Mouse (Mus musculus) hindbrain, embryonic 15.5 days (tissue): ENCODE results near the gene Pacrg. TPM values are rescaled to one million over a fixed set of nuclear protein-coding genes. Genes with fewer than 3 reads are reported as not detected.

Source experiments
- ATAC-seq: fragments of 200-750 bp; cut with Nextera tagmentation; 2 replicates; pipeline ENCODE4 v1.8.0; 2017; ENCODE audit warnings: low read depth, moderate number of reproducible peaks, moderate TSS enrichment; ENCODE audit not compliant: low FRiP score
- H3K27ac ChIP-seq: fragments of 300-500 bp; sonication (generic); replicated peaks from 2 replicates; pipeline ENCODE4 v1.5.1; 2015; ENCODE audit warnings: mild to moderate bottlenecking, inconsistent platforms
- H3K27me3 ChIP-seq: fragments of 300-500 bp; sonication (generic); 2 replicates; pipeline ENCODE4 v1.6.1; 2015; ENCODE audit warnings: control low read depth, inconsistent platforms
- H3K36me3 ChIP-seq: fragments of 300-500 bp; sonication (generic); 2 replicates; pipeline ENCODE4 v1.6.1; 2015; ENCODE audit warnings: control low read depth, inconsistent platforms
- H3K4me1 ChIP-seq: fragments of 300-500 bp; sonication (generic); replicated peaks from 2 replicates; pipeline ENCODE4 v1.6.1; 2015; ENCODE audit warnings: control low read depth, inconsistent platforms
- H3K4me2 ChIP-seq: fragments of 300-500 bp; sonication (generic); 2 replicates; pipeline ENCODE4 v1.6.1; 2015; ENCODE audit warnings: moderate library complexity, mild to moderate bottlenecking, inconsistent platforms
- H3K4me3 ChIP-seq: fragments of 300-500 bp; sonication (generic); 2 replicates; pipeline ENCODE4 v1.5.1; 2015; ENCODE audit warnings: mild to moderate bottlenecking, inconsistent platforms
- H3K9ac ChIP-seq: fragments of 300-500 bp; sonication (generic); 2 replicates; pipeline ENCODE4 v1.6.1; 2015; ENCODE audit warnings: inconsistent platforms
- H3K9me3 ChIP-seq: fragments of 300-500 bp; sonication (generic); 2 replicates; pipeline ENCODE4 v1.6.1; 2016; ENCODE audit warnings: control low read depth, inconsistent platforms
- WGBS: fragments of 180-500 bp; shearing (Covaris S2); methylation state at CpG from one replicate; pipeline ENCODE4 v1.1.7; 2015; 5-methylcytosine and 5-hydroxymethylcytosine counted together
- polyA plus RNA-seq: library from polyadenylated mRNA; unstranded; fragments of >200 nt; fragmentation: Nextera tagmentation; extraction: Ambion mirVana; gene quantifications from 2 replicates; pipeline ENCODE4 v1.2.1, GENCODE M21; 2015

Pacrg gene
- polyA plus RNA-seq, 1 experiment from 2014 or later, result 17.9 TPM

DNA sequence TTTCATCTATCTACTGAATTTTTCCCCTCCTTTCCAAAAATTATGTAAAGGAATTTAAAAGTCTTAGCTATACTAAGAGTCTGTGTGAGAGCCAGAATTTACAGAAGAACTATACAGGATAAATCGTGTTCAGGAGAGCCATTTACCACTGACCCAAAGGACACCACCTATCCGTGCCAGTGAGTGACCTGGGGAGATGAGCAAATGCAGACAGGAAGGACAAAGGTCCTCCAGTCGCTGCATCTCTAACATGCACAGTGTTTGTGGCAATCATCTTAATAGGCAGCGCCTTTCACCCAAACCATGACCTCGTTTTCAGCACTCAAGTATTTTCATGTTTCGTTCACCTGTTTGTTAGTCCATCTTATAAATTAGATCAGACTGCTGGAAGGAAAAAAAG is 105.4 kb downstream of the Pacrg start:
- Histone ChIP-seq H3K4me1 (0 out of 2 replicates have a peak, but pooled peaks cover 6% of the 10 kb centered on the region), H3K4me3 (no peak overlapping the region), H3K9ac (no peak overlapping the region), H3K27me3 (no peaks in the 10 kb centered on the region), H3K27ac (peak overlapping the region; percentile 34; the same call in 1 of the 2 replicates), H3K9me3 (no peaks in the 10 kb centered on the region), H3K36me3 (no peaks in the 10 kb centered on the region), H3K4me2 (no peak overlapping the region)
- 76% methylated on average over 6 of the region's 6 CpGs for WGBS
- ATAC-seq, result no peak

- Histone ChIP-seq H3K4me2 (no peak overlapping the region), H3K27me3 (no peaks in the 10 kb centered on the region), H3K9me3 (no peaks in the 10 kb centered on the region), H3K36me3 (no peaks in the 10 kb centered on the region), H3K27ac (no peak overlapping the region), H3K4me1 (0 out of 2 replicates have a peak, but pooled peaks cover 6% of the 10 kb centered on the region), H3K4me3 (no peak overlapping the region), H3K9ac (no peak overlapping the region)
- ATAC-seq, result no peak
- 22% methylated on average over 4 of the region's 4 CpGs for WGBS
These were observed 107.6 kb downstream of the Pacrg start for GRCm38 (mm10) chr17:10732303-10733048.

- Histone ChIP-seq H3K9ac (no peak overlapping the region), H3K36me3 (no peaks in the 10 kb centered on the region), H3K9me3 (no peaks in the 10 kb centered on the region), H3K27ac (no peak overlapping the region), H3K27me3 (no peaks in the 10 kb centered on the region), H3K4me1 (no peaks in the 10 kb centered on the region), H3K4me2 (no peak overlapping the region), H3K4me3 (no peak overlapping the region)
- 89% methylated on average over 3 of the region's 3 CpGs for WGBS
- no peak for ATAC-seq
These were observed 115.3 kb downstream of the Pacrg start for GRCm38 (mm10) chr17:10724853-10725252.

DNA sequence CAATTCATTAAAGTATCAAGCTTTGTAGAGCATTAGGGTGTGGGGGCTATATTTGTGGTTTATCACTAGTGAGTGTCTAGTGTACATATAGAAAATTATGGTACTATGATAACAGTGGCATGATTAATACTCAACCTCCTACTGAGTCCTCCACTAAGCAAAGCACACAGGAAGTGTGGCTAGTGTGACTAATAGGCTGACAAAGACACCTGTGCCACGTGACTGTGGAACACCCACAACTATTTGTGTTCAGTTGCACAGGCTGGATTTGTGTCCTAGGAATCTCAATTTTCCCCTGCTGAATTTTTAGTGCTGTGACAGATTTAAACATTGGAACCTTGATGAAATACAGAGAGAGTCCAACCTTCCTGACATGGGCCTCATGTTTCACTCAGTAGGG is 118.5 kb downstream of the Pacrg start:
- 66% methylated on average over 1 of the region's 1 CpGs for WGBS
- H3K9ac ChIP-seq, result no peak overlapping the region
- no peak overlapping the region for H3K4me2 ChIP-seq
- ATAC-seq, result no peak
- H3K9me3 ChIP-seq, result no peaks in the 10 kb centered on the region
- H3K4me1 ChIP-seq, result peaks cover 6% of the 10 kb centered on the region; the same call in 1 of the 2 replicates
- H3K27me3 ChIP-seq, result no peaks in the 10 kb centered on the region
- H3K27ac ChIP-seq, result no peak overlapping the region
- H3K36me3 ChIP-seq, result no peaks in the 10 kb centered on the region
- no peak overlapping the region for H3K4me3 ChIP-seq

GRCm38 (mm10) chr17:10717148-10717547 is 123.0 kb downstream of the Pacrg start:
- Histone ChIP-seq H3K9ac (no peak overlapping the region), H3K9me3 (no peaks in the 10 kb centered on the region), H3K4me1 (peaks cover 6% of the 10 kb centered on the region; the same call in 1 of the 2 replicates), H3K27me3 (no peaks in the 10 kb centered on the region), H3K4me2 (no peak overlapping the region), H3K4me3 (no peak overlapping the region), H3K27ac (no peak overlapping the region), H3K36me3 (no peaks in the 10 kb centered on the region)
- WGBS, result 96% methylated on average over 1 of the region's 1 CpGs
- no peak for ATAC-seq

DNA sequence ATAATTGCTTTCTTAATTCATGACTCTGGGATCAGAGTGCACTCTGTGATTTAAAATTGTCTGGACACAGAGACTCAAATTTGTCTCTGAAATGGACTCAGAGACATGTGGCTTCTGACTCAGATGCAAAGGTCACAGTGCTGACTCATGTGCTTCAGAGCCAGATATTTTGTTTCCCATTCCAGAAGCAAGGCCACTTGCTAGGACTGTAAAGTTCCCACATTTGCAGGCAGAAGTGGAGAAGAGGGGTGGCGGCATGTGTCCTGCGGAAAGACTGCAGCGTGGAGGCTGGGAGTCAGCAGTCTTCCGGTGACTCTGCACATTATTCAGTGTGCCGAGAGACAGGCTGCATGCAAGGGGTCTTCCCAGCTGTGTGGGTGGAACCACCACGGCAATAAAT is 137.3 kb downstream of the Pacrg start:
- Histone ChIP-seq H3K4me2 (no peak overlapping the region), H3K27me3 (no peaks in the 10 kb centered on the region), H3K9ac (no peak overlapping the region), H3K36me3 (no peaks in the 10 kb centered on the region), H3K9me3 (no peaks in the 10 kb centered on the region), H3K27ac (no peak overlapping the region), H3K4me3 (no peak overlapping the region), H3K4me1 (peaks cover 3% of the 10 kb centered on the region; the same call in 1 of the 2 replicates)
- 51% methylated on average over 6 of the region's 6 CpGs for WGBS
- no peak for ATAC-seq

GRCm38 (mm10) chr17:10698041-10698440 is 142.1 kb downstream of the Pacrg start:
- Histone ChIP-seq H3K9me3 (no peaks in the 10 kb centered on the region), H3K27me3 (no peaks in the 10 kb centered on the region), H3K4me3 (no peak overlapping the region), H3K27ac (no peak overlapping the region), H3K36me3 (no peaks in the 10 kb centered on the region), H3K4me2 (no peak overlapping the region), H3K4me1 (peaks cover 3% of the 10 kb centered on the region; the same call in 1 of the 2 replicates), H3K9ac (no peak overlapping the region)
- no peak for ATAC-seq
- 44% methylated on average over 8 of the region's 8 CpGs for WGBS

DNA sequence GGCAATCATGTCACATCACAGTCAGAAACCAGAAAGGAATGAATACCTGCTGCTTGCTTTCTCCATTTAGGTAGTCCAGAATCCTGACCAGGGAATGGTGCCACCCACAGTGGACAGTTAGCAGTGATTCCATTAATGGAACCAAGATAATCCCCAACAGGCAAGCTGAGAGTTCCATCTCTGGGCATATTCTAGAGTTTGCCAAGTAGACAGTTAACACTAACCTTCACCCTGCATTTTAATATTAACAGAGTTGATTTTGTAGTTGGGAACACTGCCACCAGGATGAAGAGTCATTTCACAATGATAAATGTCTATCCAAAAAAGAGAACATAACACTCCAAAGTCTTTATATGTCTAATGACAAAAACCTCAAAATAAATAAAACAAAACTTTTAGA is 144.7 kb downstream of the Pacrg start:
- H3K27ac ChIP-seq, result no peak overlapping the region
- no peak for ATAC-seq
- peaks cover 3% of the 10 kb centered on the region; the same call in 1 of the 2 replicates for H3K4me1 ChIP-seq
- H3K4me3 ChIP-seq, result no peak overlapping the region
- H3K9me3 ChIP-seq, result no peaks in the 10 kb centered on the region
- H3K27me3 ChIP-seq, result no peaks in the 10 kb centered on the region
- H3K4me2 ChIP-seq, result no peak overlapping the region
- H3K9ac ChIP-seq, result no peak overlapping the region
- no peaks in the 10 kb centered on the region for H3K36me3 ChIP-seq

DNA sequence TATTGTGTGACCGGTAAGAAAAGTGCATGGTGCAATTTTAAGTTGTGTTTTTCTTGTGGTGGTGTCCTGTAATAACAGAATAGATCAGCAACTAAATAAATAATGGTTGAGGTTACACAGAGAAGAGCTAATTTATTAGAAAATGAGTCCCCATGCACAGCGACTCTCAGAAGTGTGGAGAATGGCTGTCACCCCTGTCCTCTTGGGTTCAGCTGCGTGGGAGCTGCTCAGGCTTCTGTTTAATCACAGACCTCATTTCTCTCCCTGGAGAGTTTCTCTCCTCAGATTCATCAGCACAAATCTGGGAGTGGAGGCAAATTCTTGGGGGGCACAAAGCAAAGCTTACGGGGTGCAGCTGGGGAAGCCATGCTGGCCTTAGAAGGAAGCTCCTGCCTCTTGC is 163.0 kb downstream of the Pacrg start:
- H3K4me1 ChIP-seq, result peaks cover 11% of the 10 kb centered on the region; the same call in 1 of the 2 replicates
- no peak overlapping the region for H3K27ac ChIP-seq
- WGBS, result 60% methylated on average over 4 of the region's 4 CpGs
- H3K36me3 ChIP-seq, result no peaks in the 10 kb centered on the region
- H3K9ac ChIP-seq, result no peak overlapping the region
- no peak for ATAC-seq
- H3K4me2 ChIP-seq, result no peak overlapping the region
- H3K27me3 ChIP-seq, result no peaks in the 10 kb centered on the region
- no peaks in the 10 kb centered on the region for H3K9me3 ChIP-seq
- no peak overlapping the region for H3K4me3 ChIP-seq

DNA sequence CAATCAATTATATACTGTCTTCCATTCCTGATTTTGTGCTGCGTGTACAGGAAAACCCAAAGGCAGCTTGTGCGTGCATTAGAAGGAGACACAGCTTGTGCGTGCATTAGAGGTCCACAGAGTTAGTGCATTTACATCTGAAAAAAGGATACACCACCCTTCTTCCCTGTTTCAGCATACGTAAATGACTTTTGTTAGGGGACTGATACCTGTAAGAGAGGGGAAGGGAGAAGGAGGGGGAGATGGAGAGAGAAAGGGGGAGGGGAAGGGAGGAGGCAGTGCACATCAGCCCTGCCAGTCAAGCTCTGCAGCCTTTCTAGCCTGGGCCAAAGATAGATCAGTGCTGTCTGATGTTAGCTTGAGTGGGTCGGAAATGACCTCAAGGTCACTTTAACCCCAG is 164.6 kb downstream of the Pacrg start:
- Histone ChIP-seq H3K27me3 (no peaks in the 10 kb centered on the region), H3K4me2 (no peak overlapping the region), H3K9me3 (no peaks in the 10 kb centered on the region), H3K4me3 (no peak overlapping the region), H3K27ac (no peak overlapping the region), H3K9ac (no peak overlapping the region), H3K4me1 (peaks cover 11% of the 10 kb centered on the region; the same call in 1 of the 2 replicates), H3K36me3 (no peaks in the 10 kb centered on the region)
- no peak for ATAC-seq
- WGBS, result 68% methylated on average over 5 of the region's 5 CpGs

- no peak overlapping the region for H3K4me2 ChIP-seq
- no peak overlapping the region for H3K27ac ChIP-seq
- H3K4me1 ChIP-seq, result peaks cover 11% of the 10 kb centered on the region; the same call in 1 of the 2 replicates
- H3K36me3 ChIP-seq, result no peaks in the 10 kb centered on the region
- no peak for ATAC-seq
- H3K9ac ChIP-seq, result no peak overlapping the region
- no peaks in the 10 kb centered on the region for H3K9me3 ChIP-seq
- no peak overlapping the region for H3K4me3 ChIP-seq
- H3K27me3 ChIP-seq, result no peaks in the 10 kb centered on the region
- 49% methylated on average over 3 of the region's 3 CpGs for whole genome bisulfite sequencing
These were observed 165.1 kb downstream of the Pacrg start for GRCm38 (mm10) chr17:10675048-10675447.

GRCm38 (mm10) chr17:10661294-10661693 is 178.8 kb downstream of the Pacrg start:
- no peak for ATAC-seq
- H3K4me3 ChIP-seq, result no peak overlapping the region
- H3K36me3 ChIP-seq, result no peaks in the 10 kb centered on the region
- 79% methylated on average over 4 of the region's 4 CpGs for WGBS
- H3K4me2 ChIP-seq, result no peak overlapping the region
- no peak overlapping the region for H3K27ac ChIP-seq
- H3K4me1 ChIP-seq, result no peaks in the 10 kb centered on the region
- H3K27me3 ChIP-seq, result no peaks in the 10 kb centered on the region
- H3K9me3 ChIP-seq, result no peaks in the 10 kb centered on the region
- H3K9ac ChIP-seq, result no peak overlapping the region

- no peaks in the 10 kb centered on the region for H3K36me3 ChIP-seq
- H3K9me3 ChIP-seq, result no peaks in the 10 kb centered on the region
- no peaks in the 10 kb centered on the region for H3K27me3 ChIP-seq
- H3K27ac ChIP-seq, result no peak overlapping the region
- H3K4me2 ChIP-seq, result no peak overlapping the region
- no peaks in the 10 kb centered on the region for H3K4me1 ChIP-seq
- H3K4me3 ChIP-seq, result no peak overlapping the region
- H3K9ac ChIP-seq, result no peak overlapping the region
- ATAC-seq, result no peak
- WGBS, result 92% methylated on average over 7 of the region's 7 CpGs
These were observed 196.5 kb downstream of the Pacrg start for GRCm38 (mm10) chr17:10643604-10644003.
